Mouse (Mus musculus) bone marrow macrophage, adult 2 months (primary cell): Measurements from ENCODE around the gene Gabra2. TPM values are rescaled to one million over a fixed set of nuclear protein-coding genes. Genes with fewer than 3 reads are reported as not detected.

Experiments
- H3K27ac ChIP-seq: 2 replicates; pipeline ENCODE4 v1.5.1; 2012; ENCODE audit warnings: low read depth, low read length; ENCODE audit not compliant: insufficient read depth
- H3K4me1 ChIP-seq: 2 replicates; pipeline ENCODE4 v1.6.1; 2012; ENCODE audit warnings: low read length; ENCODE audit not compliant: control insufficient read depth, insufficient read depth
- H3K4me3 ChIP-seq: 2 replicates; pipeline ENCODE4 v1.5.1; 2012; ENCODE audit warnings: mild to moderate bottlenecking, low read length, moderate library complexity; ENCODE audit not compliant: insufficient read depth
- CTCF ChIP-seq: IDR thresholded peaks from 2 replicates; pipeline ENCODE4 v1.5.1; 2012; ENCODE audit warnings: low read depth, mild to moderate bottlenecking, low read length, moderate library complexity
- POLR2A ChIP-seq: IDR thresholded peaks from 2 replicates; pipeline ENCODE4 v1.6.1; 2012; ENCODE audit warnings: mild to moderate bottlenecking, low read depth, low read length, borderline replicate concordance
- polyA plus RNA-seq: library from polyadenylated mRNA; stranded (reverse); fragments of >200 nt; gene quantifications from 2 replicates; pipeline ENCODE4 v1.2.4, GENCODE M21; 2012; ENCODE audit not compliant: missing spikeins, insufficient read depth, insufficient read length

The Gabra2 gene
- polyA plus RNA-seq, 1 experiment = not detected

DNA sequence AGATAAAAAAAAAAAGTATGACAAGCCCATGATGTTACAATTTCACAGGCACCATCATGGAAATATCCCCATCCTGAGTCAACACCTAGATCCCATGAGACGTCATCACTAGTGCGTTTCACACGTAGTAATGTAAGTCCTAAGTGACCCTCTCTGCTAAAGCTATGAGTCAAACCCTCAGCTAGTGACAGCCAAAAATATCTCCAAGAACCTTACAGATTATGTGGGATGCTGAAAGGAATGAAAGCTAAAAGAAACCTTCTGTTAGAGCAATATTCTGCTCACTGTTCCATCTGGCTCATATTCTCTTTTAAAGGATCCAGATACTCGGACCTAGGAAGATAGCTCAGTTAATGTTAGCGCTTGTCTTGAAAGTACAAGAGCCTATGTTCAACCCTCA lies 16.8 kb downstream of the Gabra2 start:
- Histone ChIP-seq H3K4me3 (no peak overlapping the region), H3K4me1 (no peaks in the 10 kb centered on the region), H3K27ac (no peak overlapping the region)
- no peak for TF ChIP-seq CTCF

GRCm38 (mm10) chr5:71061696-71062095 lies 34.0 kb downstream of the Gabra2 start:
- Histone ChIP-seq H3K27ac (no peak overlapping the region), H3K4me3 (no peak overlapping the region), H3K4me1 (no peaks in the 10 kb centered on the region)
- TF ChIP-seq POLR2A (no peak), CTCF (no peak)

- Histone ChIP-seq H3K4me1 (no peaks in the 10 kb centered on the region), H3K27ac (no peak overlapping the region), H3K4me3 (no peak overlapping the region)
- TF ChIP-seq CTCF (no peak), POLR2A (no peak)
Measured at GRCm38 (mm10) chr5:71058047-71058446, 37.6 kb downstream of the Gabra2 start.

- Histone ChIP-seq H3K4me1 (no peaks in the 10 kb centered on the region), H3K27ac (no peak overlapping the region), H3K4me3 (no peak overlapping the region)
- TF ChIP-seq CTCF (no peak), POLR2A (no peak)
Measured at GRCm38 (mm10) chr5:71037352-71037751, 58.3 kb downstream of the Gabra2 start.

GRCm38 (mm10) chr5:71025956-71026355 lies 69.7 kb downstream of the Gabra2 start:
- Histone ChIP-seq H3K4me1 (no peaks in the 10 kb centered on the region), H3K4me3 (no peak overlapping the region), H3K27ac (no peak overlapping the region)
- TF ChIP-seq CTCF = no peak

GRCm38 (mm10) chr5:71011751-71012150 lies 83.9 kb downstream of the Gabra2 start:
- H3K27ac ChIP-seq = no peak overlapping the region
- no peak for TF ChIP-seq CTCF
- no peak for TF ChIP-seq POLR2A
- no peak overlapping the region for H3K4me3 ChIP-seq
- H3K4me1 ChIP-seq = no peaks in the 10 kb centered on the region

GRCm38 (mm10) chr5:71011271-71011670 lies 84.4 kb downstream of the Gabra2 start:
- no peak overlapping the region for H3K27ac ChIP-seq
- TF ChIP-seq POLR2A (no peak), CTCF (no peak)
- H3K4me3 ChIP-seq = no peak overlapping the region
- no peaks in the 10 kb centered on the region for H3K4me1 ChIP-seq

- no peaks in the 10 kb centered on the region for H3K4me1 ChIP-seq
- TF ChIP-seq CTCF = no peak
- TF ChIP-seq POLR2A = no peak
- no peak overlapping the region for H3K4me3 ChIP-seq
- H3K27ac ChIP-seq = no peak overlapping the region
Measured at GRCm38 (mm10) chr5:71010797-71011196, 84.9 kb downstream of the Gabra2 start.

DNA sequence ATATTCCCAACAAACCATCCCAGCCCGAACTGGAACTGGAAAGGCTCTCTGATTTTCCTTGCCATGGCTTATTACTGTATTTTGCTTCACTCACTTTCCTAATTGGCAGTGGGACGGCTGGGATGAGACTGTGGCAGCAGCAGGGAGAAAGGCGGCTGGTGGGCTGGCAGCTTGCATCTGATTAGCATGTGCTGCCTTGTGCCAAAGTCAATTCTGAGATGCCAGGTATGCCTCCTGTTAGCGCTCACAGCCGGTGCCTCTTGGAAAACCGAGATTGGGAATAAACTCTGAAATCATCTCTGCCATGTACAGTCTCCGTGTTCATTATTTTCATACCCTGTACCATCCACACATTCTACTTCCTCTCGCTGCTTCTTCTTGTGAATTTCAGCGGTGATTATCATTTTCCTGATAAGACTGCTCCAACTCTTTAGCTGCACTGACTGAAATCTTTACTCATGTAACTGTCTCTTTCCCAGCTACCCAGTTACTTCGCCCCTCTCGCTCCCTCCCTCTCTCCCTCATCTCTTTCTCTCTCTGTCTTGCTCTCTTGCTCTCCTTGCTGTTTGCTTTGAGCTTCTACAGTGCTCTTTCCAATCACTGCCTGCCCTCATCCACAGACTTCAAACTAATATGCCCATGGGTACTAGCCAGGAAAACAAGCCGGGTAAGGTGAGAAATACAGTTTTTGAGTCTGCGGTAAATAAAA lies 99.9 kb downstream of the Gabra2 start:
- Histone ChIP-seq H3K27ac (no peak overlapping the region), H3K4me3 (no peak overlapping the region), H3K4me1 (no peaks in the 10 kb centered on the region)
- TF ChIP-seq CTCF (no peak), POLR2A (no peak)

DNA sequence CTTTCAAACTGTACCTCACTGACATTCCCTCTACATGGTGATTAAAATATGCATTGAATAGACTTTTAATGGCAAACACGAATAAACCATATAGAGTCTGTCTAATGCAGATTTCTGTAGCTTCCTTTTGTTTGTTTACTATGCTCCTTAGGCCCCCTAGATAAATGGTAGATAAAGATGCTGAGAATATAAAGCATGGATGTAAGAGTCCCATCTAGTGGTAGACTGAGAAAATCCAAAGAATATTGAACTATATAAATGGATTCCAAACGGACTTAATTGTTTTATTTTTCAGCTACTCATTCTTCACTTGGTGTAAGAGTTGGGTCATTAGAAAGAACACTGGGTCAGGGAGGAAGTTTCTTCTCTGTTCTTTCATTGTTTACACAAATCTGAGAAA lies 102.4 kb downstream of the Gabra2 start:
- TF ChIP-seq POLR2A (no peak), CTCF (no peak)
- Histone ChIP-seq H3K27ac (no peak overlapping the region), H3K4me3 (no peak overlapping the region), H3K4me1 (no peaks in the 10 kb centered on the region)

GRCm38 (mm10) chr5:70990891-70991290 lies 104.8 kb downstream of the Gabra2 start:
- Histone ChIP-seq H3K4me1 (no peaks in the 10 kb centered on the region), H3K4me3 (no peak overlapping the region), H3K27ac (no peak overlapping the region)
- TF ChIP-seq POLR2A (no peak), CTCF (no peak)
